Mouse (Mus musculus): ENCODE results near the gene Epsti1.

The Epsti1 gene

DNA sequence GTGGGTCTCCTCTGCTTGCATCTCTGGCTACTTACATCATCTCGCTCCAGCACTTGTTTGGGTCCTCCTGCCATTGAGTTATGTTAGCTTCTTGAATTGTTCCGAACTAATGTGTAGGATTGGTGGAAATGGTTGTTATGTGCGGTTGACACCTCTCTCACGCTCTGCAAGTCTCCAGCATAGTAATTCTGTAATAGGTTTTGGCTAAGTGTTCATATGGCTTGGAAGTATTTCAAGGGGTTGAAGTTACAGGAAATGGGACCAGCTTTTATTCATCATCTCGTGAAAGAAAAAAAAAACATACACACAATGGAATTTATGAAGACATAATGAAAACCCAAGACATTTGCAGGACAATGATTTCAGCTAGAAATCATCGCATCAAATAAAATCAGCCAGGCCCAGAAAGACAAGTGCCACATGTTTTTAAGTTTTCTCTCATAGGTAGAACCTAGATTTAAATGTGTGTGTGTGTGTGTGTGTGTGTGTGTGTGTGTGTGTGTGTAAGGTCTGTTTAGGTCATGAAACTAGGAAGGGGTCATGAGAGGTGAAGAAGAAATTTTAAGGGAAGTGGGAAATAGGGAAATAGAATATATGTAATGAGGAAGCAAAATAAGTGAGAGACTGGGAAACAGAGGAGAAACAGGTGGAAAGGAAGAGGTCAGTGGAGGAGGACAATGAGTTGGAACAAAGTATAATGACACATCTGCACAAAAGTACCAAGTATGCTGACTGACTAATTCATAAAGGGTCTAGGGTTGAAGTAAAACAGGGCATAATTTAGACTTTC is 19.2 kb downstream of the Epsti1 start:
- no peak for DNase-seq (ENCODE audit: low spot score in 2 of 2)

DNA sequence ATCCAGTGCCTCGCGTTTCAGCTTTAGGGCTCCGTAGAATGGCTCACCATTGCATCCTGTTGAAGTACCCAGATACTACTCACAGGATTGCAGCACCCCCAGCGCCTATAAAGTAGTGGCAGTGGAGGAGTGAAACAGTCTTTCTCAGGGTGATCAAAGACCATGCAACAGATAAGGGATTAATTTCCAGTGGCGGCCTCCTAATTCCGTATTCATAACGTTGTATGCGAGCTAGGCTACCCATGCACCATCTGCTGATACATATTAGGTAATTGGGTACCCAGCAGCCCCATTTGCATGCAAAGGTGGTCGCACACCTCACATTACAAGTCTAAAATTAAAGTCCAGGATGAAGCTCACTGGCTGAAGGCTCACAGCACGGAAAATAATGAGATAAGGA is 21.4 kb downstream of the Epsti1 start:
- no peak for DNase-seq (ENCODE audit: low spot score in 2 of 2)

DNA sequence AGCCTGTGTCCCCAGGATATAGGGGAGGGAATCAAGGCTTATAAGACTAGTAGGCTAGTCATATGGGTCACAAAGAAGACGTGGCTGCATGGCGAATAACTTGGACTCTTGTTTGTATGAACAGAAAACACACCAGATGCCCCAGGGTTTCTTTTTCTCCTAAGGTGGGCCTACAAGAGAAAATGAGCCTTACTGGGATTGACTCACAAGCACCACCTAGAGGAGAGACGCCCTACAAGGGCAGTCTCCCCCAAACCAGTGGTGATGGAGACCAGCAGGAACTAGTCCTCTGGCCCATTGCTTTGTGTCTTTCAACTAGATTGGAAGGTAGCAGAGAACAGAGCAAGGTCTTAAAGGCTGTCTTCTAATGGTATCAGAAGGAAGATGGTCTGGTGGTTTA is 22.7 kb downstream of the Epsti1 start:
- peak; percentile 50 to 56 for DNase-seq (ENCODE audit: low spot score in 2 of 2)

DNA sequence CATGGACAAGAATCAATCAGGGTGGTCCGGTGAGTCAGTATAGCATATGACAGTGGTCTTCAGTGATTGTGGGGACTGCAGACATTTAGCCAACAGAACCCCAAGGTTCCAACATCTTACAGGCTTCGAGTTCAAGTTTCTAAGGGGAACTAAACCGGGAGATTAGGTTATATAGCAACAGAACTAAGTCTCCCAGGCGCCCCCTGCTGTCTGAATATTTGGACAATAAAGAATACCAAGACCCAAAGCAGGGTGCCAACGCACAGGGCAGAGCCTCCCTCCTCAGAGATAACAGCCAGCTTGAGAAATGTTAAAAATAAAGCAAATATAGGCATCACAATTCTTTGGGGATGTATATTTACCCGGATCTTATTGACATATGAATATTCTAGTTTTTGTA is 24.0 kb downstream of the Epsti1 start:
- DNase-seq (ENCODE audit: low spot score in 2 of 2) = peak; percentile 78 to 84

DNA sequence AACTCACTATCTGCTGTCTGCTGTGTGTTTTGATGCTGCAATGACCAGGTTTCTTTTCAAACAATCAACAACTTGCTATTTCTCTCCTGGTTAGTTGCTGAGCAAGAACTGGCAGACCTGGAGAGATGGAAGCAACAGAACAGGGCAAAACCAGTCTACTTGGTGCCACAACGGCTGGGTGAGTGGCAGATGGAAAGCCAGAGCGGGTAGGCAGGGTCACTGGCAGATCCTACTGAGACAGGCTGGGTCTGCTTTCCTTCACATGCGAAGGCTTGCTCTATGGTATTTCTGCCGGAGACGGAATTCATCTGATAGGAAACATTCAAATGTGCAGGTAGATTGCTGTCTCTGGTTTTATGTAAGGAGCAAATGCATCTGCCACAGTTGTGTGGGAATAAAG is 24.6 kb downstream of the Epsti1 start:
- no peak for DNase-seq (ENCODE audit: low spot score in 2 of 2)

DNA sequence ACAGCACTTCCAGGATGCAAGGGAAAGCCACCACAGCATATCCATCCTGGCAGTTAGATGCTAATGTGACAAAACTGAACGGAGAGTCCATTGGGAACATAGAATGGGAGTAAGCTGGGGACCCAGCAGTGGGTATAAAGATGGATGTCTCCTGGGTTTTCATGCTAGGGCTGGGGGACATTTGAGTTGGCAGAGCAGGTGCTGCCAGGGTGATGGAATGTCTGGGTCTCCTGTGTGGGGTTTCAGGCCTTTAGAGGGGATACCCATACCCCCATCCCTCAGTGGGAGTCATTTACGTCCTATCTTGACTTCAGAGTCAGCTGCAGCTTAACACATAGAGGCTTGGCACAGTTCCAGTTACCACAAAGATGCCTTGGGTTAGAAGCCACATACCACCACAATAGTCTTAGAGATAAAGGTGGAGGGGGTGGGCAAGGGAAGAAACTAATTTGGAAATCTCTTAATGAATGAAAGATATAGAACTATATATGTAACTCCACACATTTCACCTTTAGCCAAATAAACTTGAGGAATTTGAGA is 25.2 kb downstream of the Epsti1 start:
- DNase-seq (ENCODE audit: low spot score in 2 of 2) = no peak

DNA sequence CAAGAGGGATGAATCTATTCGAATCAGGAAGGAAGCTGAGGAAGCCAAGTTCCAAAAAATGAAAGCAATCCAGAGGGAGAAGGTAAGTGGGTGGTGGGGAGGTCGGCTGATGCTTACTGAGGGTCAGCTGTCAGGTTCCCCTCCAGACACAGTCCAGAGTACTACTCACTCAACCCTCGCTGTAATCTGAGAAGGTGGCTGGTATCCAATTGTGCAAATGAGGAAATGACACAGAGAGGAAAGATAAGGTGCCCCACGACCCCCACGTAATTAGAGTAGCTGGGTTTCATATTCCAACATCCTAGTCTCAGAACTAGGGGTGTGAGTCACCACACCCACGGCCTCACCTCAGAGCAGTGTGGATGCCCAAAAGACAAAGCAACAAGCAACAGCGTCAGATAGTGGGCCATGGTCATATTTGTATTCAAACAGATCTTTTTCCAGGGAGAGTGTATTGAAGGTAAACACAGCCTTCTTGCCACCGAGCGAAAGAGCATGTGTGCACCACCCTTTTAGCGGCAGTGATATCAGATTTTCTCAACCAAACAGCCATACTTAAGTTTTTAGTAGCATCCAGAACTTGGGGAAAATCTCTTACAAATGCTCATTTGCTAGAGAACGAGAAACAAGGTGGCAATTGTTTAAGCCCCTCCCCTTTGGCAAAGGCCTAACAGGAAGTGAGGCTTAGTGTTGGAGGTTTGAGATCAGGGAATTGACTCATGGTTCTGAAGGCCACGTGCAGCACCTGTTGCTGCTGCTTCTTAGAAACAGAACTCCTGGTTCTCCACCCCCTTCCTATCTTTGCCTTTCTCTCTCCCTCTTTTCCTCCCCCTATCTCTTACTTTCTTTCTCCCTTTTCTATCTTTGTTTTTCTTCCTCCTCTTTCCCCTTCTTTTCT is 28.4 kb downstream of the Epsti1 start:
- no peak for DNase-seq (ENCODE audit: low spot score in 2 of 2)

DNA sequence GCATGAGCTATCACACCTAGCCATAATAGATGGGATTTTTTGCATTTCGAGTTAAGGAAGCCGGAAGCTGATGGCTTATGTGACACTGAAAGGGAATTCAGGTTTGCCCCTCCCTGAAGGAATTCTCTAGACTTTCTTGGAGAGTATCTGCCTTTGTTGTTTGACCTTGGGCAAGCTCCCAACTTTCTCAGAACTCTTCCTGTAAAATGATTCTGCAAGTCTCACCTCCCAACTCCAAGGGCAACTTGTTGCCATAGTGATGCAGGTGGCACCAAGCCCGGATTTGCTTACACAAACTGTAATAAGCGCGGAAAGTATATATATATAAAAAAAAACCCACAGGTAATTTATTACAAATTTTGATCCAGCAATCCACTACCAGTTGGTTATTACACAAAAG is 29.2 kb downstream of the Epsti1 start:
- DNase-seq (ENCODE audit: low spot score in 2 of 2) = no peak

DNA sequence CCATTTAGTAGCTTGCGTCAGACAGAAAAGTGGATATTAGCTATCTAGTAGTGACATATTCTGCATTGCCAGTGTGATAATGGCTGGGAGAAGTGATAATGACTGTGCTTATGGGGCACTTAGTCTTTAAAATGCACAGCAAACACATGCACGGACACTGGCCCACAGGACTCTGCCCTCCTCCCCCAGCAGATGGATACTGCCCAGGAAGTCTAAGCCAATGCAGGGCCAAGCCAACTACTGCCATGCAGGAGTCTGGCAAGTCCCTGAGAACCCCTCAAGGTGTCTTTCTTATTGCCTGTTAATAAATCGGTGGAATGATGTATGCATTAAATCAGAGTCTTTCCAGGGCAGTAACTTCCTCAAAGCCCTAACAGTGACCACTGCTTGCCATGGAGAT is 30.4 kb downstream of the Epsti1 start:
- DNase-seq (ENCODE audit: low spot score in 2 of 2) = no peak

DNA sequence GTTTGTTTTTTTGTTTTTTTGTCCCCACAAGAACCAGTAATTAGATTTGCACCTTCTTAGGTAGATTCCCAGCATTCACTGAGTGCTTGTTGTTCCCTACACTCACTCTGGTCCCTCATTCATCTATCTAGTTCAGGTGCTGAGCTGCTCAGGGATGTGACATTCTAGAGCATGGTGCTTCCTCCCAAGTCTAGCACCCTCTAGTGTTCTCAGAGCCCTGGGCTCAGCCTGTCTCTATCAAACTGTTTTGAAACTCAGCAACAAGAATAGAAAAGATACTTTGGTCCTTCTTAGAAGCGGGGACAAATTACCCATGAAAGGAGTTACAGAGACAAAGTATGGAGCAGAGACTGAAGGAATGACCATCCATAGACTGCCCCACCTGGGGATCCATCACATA is 37.1 kb downstream of the Epsti1 start:
- no peak for DNase-seq (ENCODE audit: low spot score in 2 of 2)

DNA sequence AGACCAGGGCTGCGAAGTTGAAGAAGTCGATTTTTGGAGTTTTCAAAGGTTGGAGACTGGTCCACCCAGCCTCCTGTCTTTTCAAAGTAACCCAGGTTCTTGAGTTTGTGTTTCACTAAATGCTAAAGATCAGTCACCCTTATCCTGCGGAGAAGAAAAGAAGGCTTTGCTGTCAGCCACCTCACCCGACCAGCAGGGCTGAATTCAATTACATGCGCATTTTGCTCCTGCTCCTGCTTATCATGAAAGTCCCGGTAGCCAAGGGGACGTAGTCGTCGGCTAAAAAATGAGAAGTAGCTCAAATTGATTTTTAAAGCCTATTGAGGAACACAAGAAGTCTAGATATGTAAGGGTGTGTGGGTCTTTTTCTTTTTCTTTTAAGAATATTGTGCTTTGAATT is 38.2 kb downstream of the Epsti1 start:
- no peak for DNase-seq (ENCODE audit: low spot score in 2 of 2)

DNA sequence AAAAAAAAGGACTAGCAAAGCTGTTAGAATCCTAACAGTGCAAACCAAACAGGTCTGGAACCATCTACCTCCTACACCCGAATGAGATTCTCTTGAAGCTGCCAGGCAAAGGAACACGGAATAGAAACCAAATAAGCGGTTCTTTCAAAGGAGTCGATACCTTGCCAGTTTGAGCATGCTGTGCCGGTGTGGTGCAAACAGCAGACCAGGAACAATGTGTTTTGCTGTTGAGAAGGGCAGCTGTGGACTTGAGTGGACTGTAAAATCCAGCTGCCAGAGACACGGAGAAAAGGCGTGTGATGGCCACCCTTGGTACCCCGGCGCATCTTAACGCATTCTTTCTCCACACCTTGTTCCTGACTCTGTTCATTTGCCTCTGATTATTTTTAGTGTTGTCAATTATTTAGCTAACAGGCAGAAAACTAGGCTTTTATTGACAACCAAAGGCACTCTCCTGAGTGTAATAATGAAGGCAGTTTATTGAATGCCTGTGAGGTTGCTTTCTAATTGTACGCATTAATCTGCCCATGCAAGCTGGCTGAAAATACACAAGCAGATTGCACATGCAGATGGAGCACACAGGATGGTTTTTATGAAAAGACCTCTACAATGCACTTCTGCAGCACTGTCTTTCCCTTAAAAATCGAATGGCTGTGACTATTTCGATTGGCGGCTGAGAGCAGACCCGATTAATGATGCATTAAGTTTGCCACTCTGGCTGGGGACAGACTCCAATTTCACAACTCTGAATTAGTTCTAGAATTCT is 38.9 kb downstream of the Epsti1 start:
- DNase-seq (ENCODE audit: low spot score in 2 of 2) = peak in 1 of 2 experiments; percentile 16

DNA sequence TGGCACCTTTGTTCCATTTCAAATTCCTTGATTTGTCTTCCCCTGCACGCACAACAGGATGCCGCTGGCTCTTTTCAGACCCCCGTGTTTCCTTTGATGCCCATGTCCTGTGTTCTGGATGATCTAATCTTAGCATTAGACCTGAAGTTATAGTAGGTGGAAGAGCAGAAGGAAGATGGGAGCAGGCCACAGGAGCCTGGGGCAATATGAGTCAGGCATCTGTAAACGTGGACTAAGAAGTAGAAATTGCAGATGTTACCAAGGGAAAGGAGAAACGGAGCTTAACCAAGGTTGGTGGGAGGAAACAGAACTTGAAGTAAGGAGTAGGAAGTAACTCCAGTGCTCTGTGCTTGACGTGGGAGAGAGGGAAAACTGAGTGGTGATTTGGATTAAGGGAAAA is 57.7 kb downstream of the Epsti1 start:
- no peak for DNase-seq (ENCODE audit: low spot score in 2 of 2)

DNA sequence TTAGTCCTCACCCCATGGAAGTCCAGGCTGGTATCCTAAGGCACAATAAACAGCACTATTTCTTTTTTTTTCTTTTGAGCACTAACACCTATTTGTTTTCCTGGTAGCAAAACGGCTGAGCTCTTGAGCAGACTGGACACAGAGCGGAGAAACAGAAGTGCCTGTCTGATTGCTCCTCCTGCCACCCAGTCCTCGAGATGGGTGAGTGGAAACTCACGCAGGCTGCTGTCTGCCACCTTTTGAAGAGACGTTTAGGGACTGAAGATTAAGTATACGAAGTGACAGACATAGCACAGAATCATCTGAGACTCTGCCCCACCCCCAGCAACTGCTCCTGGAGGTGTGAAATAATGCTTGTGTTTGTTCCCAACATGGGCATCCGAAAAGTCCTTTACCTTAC is 59.5 kb downstream of the Epsti1 start:
- no peak for DNase-seq (ENCODE audit: low spot score in 2 of 2)

DNA sequence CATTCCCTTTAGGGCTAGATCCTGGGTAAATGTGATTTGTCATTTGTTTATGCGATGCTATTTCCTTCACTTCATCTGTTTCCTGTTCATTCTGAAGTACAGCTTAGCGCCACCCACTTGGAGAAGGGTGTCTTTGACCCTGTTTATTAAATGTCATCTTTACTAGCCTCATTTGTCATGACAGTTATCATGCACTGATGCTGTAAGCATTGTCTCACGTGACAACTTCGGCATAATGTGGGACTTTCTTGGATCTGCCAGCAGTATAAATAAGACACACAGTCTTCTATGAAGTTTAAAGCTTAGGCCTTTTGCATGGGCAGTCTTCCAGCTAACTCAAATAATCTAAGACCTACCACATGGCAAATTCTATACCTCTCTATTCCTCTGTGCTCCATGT is 67.3 kb downstream of the Epsti1 start:
- DNase-seq (ENCODE audit: low spot score in 2 of 2) = no peak

DNA sequence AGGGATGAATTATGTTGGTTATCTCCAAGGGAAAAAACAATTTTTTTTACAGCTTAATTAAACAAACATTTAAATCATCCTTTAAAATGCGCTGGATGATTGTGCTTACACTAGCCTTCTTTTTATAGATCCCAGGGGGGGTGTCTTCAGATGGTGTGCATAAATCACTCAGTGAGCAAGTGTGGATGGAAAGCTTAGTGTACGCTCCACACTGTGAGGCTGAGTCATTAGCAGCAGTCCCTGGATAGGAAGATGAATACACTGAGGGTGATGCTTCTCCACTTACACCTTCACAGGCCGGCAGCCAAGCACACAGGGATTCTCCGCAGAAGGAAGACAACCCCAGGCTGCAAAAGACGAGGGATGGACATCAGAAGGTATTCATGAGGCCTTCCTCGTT is 70.2 kb downstream of the Epsti1 start:
- DNase-seq (ENCODE audit: low spot score in 2 of 2) = peak; percentile 30 to 35

DNA sequence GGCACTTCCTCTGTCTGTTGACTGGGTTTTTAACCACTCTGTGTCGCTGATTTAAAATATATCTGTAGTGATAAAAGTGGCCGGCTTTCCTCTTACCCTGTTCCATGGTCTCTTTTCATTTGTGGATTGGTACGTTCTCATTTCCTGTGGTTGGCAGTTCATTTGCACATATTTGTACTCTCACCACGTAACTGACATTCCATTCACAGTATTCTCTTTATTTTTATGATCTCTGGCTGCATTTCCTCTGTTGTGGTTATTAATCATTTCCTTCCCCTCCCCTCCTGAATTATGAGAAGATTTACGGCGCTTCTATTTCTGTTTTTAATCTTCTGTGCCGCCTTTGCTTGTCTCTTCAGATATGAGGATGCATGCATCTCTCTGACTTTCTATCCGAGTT is 71.7 kb downstream of the Epsti1 start:
- no peak for DNase-seq (ENCODE audit: low spot score in 2 of 2)

DNA sequence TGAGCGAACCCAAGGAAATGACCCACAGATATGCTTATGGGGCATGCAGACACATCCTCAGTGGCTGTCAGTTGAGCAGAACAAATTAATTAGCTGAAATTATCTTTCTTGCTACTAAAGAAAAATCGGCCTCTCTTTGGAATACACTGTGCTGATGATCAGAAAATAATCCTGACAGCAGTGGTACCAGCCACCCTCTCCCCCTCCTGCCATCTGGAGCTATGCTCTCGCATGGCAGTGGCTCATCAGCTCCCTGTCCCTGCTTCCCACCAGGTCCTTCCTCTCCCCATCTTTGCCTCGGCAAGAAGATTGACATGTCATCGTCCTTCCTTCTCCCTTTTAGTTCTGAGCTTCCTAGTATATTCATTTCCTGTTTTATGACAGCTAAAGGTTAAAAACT is 77.5 kb downstream of the Epsti1 start:
- no peak for DNase-seq (ENCODE audit: low spot score in 2 of 2)

DNA sequence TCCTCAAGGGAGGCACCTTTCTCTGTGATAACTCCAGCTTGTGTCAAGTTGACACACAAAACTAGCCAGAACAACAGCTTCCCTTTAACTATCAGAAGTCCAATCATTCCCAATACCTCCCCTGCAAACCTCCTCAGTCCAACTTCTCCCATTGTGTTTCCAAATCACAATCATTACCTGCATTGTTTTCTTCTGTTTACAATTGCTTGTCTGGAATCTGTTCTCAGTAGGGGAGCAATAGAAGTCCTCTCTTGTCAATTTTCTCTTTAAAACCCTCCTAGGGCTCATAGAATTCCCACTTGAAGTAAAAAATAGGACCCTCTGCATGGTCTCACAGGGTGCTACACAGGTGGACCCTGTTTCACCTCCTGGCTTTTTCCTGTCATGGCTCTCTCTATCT is 93.7 kb downstream of the Epsti1 start:
- no peak for DNase-seq (ENCODE audit: low spot score in 2 of 2)

DNA sequence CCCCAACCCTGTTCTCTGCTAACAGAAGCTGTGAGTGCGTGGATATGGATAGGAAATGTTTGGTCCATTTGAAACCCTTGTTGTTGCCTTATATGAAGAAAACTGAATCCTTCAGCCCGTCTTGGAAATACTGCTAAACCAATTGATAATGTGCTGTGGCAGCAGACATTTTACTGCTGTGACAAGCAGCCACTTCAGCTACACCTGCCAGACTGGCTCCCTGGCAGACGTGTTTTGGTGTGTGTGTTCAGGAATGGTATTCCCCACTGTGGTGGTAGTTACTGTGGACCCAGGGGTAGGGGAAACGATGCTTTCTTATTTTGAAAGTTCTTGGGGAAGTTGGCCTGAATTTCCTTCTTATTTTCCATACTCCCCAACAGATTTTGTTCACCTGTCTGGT is 100.4 kb downstream of the Epsti1 start:
- DNase-seq (ENCODE audit: low spot score in 2 of 2) = no peak

DNA sequence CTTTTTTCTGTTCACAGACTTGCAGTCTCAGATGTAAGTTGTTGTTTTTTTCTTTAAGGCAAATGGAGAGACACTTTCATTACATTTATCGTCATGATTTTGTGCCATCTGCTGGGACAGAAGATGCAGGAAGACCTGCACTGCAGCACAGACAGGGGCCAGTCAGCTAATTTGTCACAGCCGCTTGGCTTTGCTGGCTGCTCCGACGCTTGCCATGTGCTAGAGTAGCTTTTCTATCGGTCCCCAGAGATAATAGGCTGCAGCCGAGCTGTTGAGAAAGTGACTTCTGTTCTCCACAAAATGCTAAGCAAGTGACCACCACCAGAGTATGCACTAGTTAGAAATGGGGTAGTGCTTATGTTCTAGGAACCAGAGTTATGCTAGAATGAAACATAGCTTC is 104.0 kb downstream of the Epsti1 start:
- DNase-seq (ENCODE audit: low spot score in 2 of 2) = no peak

DNA sequence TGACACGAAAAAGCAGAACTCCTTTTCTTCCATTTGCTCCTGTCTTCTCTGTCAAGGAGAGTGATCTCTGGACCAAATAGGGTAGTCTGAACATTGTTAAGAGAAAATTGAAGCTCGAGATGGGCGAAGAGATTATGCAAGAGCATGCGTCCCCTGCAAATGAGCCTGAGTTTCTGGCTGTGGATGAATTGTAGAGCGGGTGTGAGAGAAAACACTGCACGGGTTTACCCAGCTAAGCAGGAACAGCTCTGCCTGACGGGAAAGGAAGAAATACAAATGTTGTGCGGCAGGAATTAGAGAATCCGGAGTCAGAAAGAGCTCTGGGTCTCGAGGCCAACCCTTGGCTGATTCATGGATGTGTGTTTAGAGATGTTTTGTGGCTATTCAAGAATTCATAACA is 107.8 kb downstream of the Epsti1 start:
- DNase-seq (ENCODE audit: low spot score in 2 of 2) = no peak

Data from right cerebral cortex, adult 2 months (tissue).